Mouse (Mus musculus) lung, postnatal 0 days (tissue): ENCODE measurements around the gene Nkx2-3.

Experiments used
- CTCF ChIP-seq: IDR thresholded peaks from 2 replicates; pipeline ENCODE4 v1.5.1; 2016; ENCODE audit warnings: antibody characterized with exemption, mild to moderate bottlenecking
- EP300 ChIP-seq: IDR thresholded peaks from 2 replicates; pipeline ENCODE4 v1.6.1; 2016; ENCODE audit warnings: antibody characterized with exemption, mild to moderate bottlenecking, control low read depth

GRCm38 (mm10) chr19:43600545-43601331 lies 11.4 kb upstream of the Nkx2-3 start:
- TF ChIP-seq CTCF (no peak), EP300 (no peak)
